Mouse (Mus musculus) liver, embryonic 16.5 days (tissue): ENCODE results near the gene Rbpms2. TPM values are rescaled to one million over a fixed set of nuclear protein-coding genes. Genes with fewer than 3 reads are reported as not detected.

ENCODE experiments used
- ATAC-seq: fragments of 200-750 bp; cut with Nextera tagmentation; 2 replicates; pipeline ENCODE4 v1.8.0; 2017; ENCODE audit warnings: low read depth, mild to moderate bottlenecking, moderate number of reproducible peaks, moderate library complexity
- H3K27ac ChIP-seq: fragments of 300-500 bp; sonication (generic); 2 replicates; pipeline ENCODE4 v1.5.1; 2014; ENCODE audit warnings: mild to moderate bottlenecking, low read length
- H3K27me3 ChIP-seq: fragments of 300-500 bp; sonication (generic); 2 replicates; pipeline ENCODE4 v1.6.1; 2014; ENCODE audit warnings: low read depth, low read length, mixed read lengths; ENCODE audit not compliant: control insufficient read depth, insufficient read depth
- H3K36me3 ChIP-seq: fragments of 300-500 bp; sonication (generic); 2 replicates; pipeline ENCODE4 v1.6.1; 2014; ENCODE audit warnings: mild to moderate bottlenecking; ENCODE audit not compliant: control insufficient read depth, insufficient read depth
- H3K4me1 ChIP-seq: fragments of 300-500 bp; sonication (generic); 2 replicates; pipeline ENCODE4 v1.6.1; 2014; ENCODE audit warnings: low read depth, low read length, mixed read lengths; ENCODE audit not compliant: control insufficient read depth
- H3K4me2 ChIP-seq: fragments of 300-500 bp; sonication (generic); 2 replicates; pipeline ENCODE4 v1.6.1; 2014; ENCODE audit warnings: low read depth, low read length, mixed read lengths
- H3K4me3 ChIP-seq: fragments of 300-500 bp; sonication (generic); 2 replicates; pipeline ENCODE4 v1.5.1; 2014; ENCODE audit warnings: low read depth, mild to moderate bottlenecking, low read length
- H3K9ac ChIP-seq: fragments of 300-500 bp; sonication (generic); 2 replicates; pipeline ENCODE4 v1.6.1; 2014; ENCODE audit warnings: low read depth, low read length
- H3K9me3 ChIP-seq: fragments of 300-500 bp; sonication (generic); replicated peaks from 2 replicates; pipeline ENCODE4 v1.6.1; 2016; ENCODE audit warnings: low read length; ENCODE audit not compliant: control insufficient read depth
- WGBS: fragments of 180-500 bp; shearing (Covaris S2); extraction: QIAGEN DNeasy Blood & Tissue Kit; methylation state at CpG from one replicate; pipeline ENCODE4 v1.1.7; 2014; ENCODE audit not compliant: insufficient replicate concordance; 5-methylcytosine and 5-hydroxymethylcytosine counted together
- polyA plus RNA-seq: library from polyadenylated mRNA; unstranded; fragments of >200 nt; fragmentation: Nextera tagmentation; extraction: Ambion mirVana; gene quantifications from 2 replicates; pipeline ENCODE4 v1.2.1, GENCODE M21; 2015

Gene Rbpms2
- polyA plus RNA-seq, 1 experiment from 2014 or later, result 14.6 TPM

DNA sequence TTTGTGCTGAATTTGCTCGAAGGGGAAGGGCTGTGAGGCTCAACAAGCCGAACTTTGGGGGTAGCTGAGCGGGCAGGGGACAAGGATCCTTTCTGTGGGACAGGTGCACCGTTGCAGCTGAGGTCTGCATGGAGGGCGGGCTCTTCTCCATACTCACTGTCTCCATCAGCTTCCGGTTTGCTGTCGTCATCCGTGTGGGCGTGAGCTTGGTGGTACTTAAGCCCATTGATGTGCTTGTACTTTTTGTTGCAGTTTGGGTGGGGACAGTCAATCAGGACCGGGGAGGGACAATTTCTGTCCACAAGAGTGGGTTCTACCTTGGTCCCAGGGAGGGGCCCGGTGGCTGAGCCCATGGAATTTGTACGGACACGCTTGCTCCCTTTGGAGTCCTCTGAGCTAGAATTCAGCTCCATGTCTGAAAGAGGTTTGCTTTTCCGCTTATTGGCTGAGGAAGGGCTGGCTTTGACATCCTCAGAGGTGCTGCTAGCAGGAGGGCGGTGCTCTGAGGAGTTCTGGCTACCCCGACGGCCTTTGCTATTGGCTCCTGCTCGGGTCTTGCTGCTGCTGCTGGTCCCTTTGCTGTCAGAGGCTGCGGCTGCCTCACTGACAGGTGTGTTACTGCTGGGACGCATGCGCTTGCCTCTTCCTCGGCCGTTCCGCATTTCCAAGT lies 74.6 kb downstream of the Rbpms2 start:
- peaks cover 13% of the 10 kb centered on the region for H3K36me3 ChIP-seq
- H3K4me1 ChIP-seq, result no peaks in the 10 kb centered on the region
- no peak overlapping the region for H3K4me3 ChIP-seq
- WGBS, result 87% methylated on average over 24 of the region's 24 CpGs
- no peak overlapping the region for H3K9ac ChIP-seq
- no peak for ATAC-seq
- H3K27me3 ChIP-seq, result no peaks in the 10 kb centered on the region
- H3K9me3 ChIP-seq, result no peaks in the 10 kb centered on the region
- H3K4me2 ChIP-seq, result no peak overlapping the region
- no peak overlapping the region for H3K27ac ChIP-seq

Other genes with a start within 250 kb of the Rbpms2 start
- gene Kbtbd13, start 238.0 kb upstream of the Rbpms2 start, polyA plus RNA-seq, result 0.25 and 0.42 TPM in 2 replicates
- gene Rasl12, start 231.1 kb upstream of the Rbpms2 start, polyA plus RNA-seq, result 0.23 and 0.34 TPM in 2 replicates
- 0.17 TPM in 1 of 2 replicates, not detected in the other for gene Slc51b, start 206.7 kb upstream of the Rbpms2 start, polyA plus RNA-seq
- 5.1 and 6.3 TPM in 2 replicates for gene Mtfmt, start 193.9 kb upstream of the Rbpms2 start, polyA plus RNA-seq
- gene Spg21, start 168.7 kb upstream of the Rbpms2 start, polyA plus RNA-seq, result 24.6 and 26.7 TPM in 2 replicates
- 0.06 TPM in 1 of 2 replicates, not detected in the other for gene Ankdd1a, start 109.5 kb upstream of the Rbpms2 start, polyA plus RNA-seq
- gene Plekho2, start 49.6 kb upstream of the Rbpms2 start, polyA plus RNA-seq, result 23.1 and 24.5 TPM in 2 replicates
- gene Pif1, start 42.5 kb upstream of the Rbpms2 start, polyA plus RNA-seq, result 9.6 and 10.9 TPM in 2 replicates
- 40.7 and 50.9 TPM in 2 replicates for gene Oaz2, start 38.4 kb downstream of the Rbpms2 start, polyA plus RNA-seq
- gene Zfp609, start 197.9 kb downstream of the Rbpms2 start, polyA plus RNA-seq, result 1.4 and 1.7 TPM in 2 replicates